Mouse (Mus musculus) ovary, postnatal 14 days (tissue): ENCODE measurements around the gene 2410002F23Rik.
"Not testable (repeated sequence)": the region's sequence is repeated elsewhere in the genome, so short reads cannot be mapped to it uniquely, and the experiment has no call there.

ENCODE experiments used
- DNase-seq: peaks from one replicate; pipeline ENCODE4 v3.0.0; 2022; ENCODE audit warnings: low spot score

The 2410002F23Rik gene

DNA sequence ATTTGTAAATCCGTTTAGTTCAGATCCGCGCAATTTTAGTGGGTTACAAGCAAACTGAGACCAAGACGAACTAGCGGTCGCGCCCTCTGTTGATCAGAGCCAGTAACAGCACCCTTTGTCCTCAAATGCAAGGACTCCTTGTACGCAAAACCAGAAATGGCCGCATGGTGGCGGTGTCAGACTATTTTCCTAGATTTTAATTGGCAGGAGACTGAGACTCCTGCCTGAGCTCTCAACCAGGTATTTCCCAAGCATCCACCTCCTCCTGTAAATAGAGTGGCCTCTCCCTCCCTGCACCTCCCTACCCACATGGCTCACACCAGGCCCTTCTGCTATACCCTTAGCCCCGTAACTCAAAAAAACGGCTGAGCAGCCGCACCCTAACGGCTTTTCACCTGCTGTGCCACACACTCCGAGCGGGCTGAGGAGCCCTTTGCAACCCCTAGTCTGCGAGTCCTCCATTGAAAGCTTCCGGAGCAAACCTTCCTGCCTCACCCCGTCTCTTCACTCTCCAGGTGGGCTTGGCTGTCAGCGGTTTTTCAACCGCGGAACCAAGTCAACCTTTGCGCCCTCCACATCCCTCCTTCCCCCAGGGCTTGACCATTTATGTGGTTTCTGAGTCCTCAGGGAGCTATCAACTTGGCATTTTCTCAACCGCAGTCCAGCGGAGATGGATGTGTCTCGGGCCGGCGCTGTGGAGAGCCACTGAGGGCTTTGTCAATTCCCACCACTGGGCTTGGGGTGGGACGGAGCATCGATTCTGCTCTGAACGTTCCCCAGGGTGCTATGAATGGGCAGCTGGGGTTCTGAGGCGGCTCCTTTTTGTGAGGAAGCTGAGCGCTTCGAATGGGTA lies 16.5 kb downstream of the 2410002F23Rik start:
- peak; percentile 96 for DNase-seq

DNA sequence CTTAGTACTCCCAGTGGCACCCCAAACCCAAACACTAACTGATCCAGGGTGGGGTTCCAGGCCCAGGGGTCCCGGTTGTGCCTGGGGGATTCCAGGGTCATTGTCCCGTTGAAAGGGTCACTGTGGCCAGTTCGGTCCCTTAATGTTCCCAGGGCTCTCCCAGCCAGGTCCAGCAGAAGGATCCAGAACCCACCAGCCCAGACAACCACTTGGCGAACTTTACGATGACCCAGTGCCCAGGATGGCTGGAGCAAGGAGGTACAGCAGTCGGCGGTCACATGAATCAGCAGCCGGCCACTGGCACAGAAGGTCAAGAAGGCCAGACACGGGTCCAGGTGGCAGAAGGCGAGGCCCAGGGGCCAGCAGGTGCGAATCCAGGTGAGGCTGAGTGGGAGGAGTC lies 21.6 kb downstream of the 2410002F23Rik start:
- no peak for DNase-seq

DNA sequence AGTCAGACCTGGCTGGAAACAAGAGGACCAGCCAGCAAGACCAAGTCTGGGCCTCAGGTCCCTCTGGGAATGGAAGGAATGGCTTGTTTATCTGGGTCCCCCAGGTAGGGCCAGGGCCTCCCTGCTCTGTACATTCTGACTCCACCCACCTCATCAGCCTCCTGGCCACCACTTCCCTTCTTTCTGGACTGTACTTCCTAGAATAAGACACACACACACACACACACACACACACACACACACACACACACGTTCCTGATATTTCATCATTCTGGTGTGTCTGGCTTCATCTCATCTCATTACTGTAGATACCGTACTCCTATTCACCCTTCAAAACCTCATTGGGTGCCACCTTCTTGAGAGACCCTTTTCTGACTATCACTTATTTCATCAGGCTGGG lies 22.9 kb downstream of the 2410002F23Rik start:
- DNase-seq = no peak

DNA sequence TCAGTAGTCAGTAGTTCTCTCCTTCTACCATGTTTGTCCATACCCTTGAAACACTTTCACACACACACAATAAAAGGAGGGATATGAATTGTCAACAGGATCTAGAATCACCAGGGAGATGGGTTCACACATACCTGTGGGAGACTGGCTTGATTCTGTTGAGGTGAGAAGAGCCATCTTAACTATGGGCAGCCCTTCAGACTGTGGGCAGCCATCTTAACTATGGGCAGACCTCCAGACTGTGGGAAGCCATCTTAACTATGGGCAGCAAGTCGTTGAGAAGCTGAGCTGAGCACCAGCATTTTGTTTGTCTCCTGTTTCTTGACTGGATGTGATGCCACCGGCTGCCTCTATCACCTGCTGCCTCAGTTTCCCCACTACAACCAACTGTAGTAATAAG lies 24.8 kb downstream of the 2410002F23Rik start:
- no peak for DNase-seq

DNA sequence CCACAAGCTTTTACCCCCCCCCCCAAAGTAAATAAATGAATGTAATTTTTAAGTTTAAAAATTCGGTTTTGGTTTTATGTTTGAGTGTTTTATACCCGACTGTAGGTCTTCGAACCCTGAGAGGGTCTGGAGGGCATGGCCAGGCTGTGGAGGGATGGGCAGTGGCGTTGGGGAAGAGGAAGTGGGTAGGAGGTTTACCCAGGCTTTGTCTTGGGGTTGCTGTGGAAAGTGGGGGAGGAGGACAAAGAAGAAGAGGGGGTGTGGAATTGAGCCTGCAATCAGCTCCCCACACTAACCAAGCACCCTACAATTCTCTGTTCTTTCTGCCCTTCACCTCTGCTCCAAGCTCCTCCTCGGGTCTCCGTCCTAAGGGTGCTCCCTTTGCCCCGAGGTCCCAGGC lies 26.0 kb downstream of the 2410002F23Rik start:
- no peak for DNase-seq

DNA sequence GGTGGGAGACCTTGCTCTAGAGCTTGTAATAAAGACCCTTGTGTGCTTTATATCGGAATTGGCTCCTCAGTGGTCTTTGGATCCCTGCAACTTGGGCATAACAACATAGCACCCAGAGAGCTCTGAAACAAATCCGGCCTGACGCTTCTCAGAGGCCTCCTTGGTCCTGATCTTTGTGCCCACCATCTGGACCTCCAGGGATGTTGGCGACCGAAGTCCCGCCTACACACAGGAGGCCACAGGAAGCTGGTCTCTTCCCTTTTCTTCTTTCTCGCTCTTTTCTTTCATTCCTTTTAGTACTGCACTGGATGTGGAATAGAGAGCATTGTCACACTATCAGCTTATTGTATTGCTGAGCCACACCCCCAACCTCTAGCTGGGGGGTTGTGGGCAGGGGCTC lies 26.9 kb downstream of the 2410002F23Rik start:
- DNase-seq = no peak

DNA sequence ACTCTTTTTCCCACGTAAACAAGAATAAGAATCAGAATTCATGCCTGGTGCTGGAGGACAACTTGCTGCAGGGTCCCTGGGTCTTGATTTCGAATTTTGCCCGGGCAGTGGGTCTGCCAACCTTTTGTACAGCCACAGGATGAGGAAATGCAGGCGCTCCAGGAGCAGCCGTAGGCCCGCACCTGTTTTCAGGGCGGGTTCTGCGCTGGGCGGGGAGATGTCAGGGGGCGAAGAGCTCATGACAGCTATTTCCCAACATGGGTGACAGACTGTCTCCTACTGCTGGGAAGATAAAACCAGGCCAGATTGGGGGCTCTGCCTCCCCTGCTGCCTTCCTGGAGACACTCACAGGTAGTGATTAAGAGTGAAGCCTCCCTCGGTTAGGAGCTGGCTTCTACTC lies 27.6 kb downstream of the 2410002F23Rik start:
- DNase-seq = no peak

DNA sequence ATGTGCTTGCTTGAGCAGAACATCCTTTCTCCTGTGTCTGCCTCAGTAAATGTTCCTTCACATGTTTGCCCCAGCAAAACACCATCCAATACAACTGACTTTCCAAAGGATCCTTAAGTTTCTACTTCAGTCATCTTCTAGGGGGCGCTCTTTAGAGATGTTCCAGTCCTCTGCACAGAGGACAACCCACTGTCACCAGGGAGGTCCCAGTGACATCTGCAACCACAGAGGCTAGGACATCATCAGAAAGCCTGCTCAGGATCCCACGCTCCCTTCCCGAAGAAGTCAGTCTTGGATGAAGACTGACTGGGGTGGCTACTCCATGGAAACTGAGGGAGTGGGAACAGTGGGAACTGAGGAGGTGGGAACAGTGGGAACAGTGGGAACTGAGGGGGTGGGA lies 29.0 kb downstream of the 2410002F23Rik start:
- no peak for DNase-seq

DNA sequence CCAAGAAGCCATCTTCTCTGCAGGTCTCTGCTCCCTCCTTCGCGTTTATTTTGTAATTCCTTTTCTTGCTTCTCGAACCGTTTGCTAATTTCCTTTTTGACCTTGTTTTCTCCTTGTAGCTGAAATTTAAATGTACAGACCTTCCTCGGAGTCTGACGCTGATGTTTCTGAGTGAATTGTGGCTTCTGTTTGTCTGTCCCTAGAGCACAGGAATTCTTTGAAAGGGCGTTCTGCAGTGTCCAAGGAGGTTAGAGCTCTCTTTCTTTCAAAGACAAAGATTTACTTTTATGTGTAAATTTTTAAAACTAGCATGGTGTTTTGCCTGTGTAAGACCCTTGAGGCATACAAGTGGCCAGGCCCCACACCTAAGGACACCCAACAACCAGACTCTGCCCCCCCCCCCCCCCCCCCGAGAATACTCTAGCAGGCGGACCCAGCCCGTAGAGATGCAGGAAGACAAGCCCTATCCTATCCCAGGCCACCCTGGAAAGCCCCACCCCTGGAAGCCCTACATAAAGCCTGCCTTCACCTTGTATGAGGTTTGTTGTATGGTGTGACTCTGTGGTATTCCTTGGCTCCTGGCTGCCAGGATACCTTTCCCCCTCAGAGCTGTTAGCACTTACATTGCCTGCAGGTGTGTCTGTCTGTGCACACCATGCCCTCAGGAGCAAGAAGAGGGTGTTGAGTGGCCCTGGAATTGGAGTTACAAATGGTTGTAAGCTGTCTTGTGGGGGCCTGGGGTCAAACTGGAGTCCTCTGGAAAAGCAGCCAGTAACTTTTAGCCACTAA lies 30.1 kb downstream of the 2410002F23Rik start:
- DNase-seq = no peak

DNA sequence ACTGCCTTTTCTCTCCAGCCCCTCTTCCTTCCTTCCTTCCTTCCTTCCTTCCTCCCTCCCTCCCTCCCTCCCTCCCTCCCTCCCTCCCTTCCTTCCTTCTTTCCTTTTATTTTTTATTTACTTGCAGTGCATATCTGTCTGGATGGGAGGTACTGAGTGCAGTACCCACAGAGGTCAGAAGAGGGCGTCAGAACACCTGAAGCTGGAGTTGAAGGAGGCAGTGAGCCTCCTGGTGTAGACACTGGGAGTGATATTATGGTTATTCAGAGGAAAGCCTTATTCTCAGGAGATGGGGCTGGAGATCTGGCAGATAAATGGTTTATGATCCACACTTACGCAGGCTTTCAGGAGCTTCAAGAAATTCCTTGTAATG lies 30.7 kb downstream of the 2410002F23Rik start:
- DNase-seq = no peak

DNA sequence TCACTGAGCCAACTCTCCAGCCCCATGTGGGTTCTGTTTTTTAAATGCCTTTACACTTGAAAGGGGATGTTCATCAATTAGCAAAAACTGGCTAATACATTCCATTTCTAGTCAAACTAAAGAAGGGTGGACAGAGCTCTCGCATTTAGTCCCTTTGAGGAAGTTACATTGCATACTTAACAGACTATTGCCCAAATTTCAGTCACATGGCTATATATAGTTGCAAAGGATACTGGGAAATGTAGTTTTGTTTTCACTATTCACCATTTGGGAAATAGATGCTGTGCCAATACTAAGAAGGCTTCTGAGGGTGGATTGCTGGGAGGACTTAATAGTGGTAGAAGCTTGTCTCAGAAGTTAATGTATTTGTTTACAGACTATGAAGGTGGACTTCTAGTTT lies 34.4 kb downstream of the 2410002F23Rik start:
- DNase-seq = no peak

DNA sequence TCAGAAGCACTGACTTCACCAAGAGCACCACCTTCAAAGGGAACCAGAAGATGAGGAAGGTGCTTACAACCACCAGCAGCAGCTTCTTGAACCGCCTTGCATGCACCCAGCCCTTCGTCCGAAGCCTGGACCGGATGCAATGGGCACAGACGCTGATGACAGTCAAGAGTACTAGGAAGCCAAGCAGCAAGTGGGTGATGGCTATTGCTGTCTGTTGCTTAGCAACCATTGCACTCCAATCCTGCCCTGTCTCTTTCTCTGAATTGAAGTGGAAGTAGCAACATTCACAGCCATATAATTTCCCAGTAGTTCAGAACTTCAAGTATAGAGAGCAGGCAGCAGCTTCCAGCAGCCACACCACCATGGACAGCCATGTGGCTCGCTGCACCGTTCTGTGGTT lies 35.1 kb downstream of the 2410002F23Rik start:
- DNase-seq = no peak

DNA sequence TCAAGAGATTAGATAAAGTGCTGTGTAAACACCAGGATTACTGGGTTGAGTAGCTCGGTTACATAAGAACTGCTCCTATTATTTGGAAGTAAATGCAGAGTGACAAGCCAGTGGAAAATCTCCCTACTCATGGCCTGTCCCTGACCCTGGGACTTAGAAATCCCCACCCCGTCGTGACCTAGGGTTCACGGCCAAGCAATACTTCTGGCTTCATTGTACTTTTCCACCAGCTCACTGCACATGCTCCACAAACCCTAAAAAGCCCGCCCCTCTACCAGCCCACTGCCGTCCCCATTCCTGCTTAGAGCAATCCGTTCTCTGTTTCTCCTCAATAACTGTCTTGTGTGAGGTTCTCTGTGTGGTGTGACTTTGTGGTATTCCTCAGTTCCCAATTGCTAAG lies 41.2 kb downstream of the 2410002F23Rik start:
- no peak for DNase-seq

DNA sequence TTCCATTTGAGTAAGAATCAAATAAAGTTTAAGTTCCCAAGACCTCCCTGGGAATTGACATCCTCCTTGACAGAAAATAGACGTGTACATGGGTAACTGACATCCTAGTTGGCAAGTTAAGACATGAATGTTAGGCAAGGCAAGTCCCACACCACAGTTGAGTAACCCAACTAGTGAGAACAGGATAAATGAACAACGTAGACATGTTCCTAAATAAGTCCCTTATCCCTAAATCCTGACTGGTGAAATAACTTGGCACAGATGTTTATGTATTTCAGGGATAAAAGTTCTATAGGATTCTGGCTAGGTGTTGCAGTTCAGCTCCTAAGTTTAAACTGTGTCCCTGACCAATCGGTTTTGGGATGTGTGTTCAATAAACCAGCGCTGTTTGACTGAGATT lies 44.5 kb downstream of the 2410002F23Rik start:
- no peak for DNase-seq

DNA sequence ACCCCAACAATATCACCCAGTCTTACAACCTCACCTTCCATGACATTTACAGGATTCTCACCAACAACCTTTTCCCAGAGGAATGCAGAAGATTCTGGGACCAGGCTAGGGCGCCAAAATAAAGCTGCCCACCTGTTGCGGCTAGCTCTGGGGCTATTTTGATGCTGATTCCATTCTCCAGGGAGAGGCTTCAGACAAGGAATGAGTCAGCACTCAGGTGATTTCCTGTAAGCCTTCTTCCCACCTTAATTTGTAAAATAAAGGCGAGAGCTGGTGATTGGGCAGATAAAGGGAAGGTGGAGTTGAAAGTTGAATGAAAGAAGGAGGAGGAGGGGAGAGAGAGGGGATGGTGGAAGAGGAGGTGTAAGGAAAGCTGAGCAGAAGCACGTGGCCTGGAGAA lies 44.9 kb downstream of the 2410002F23Rik start:
- DNase-seq = no peak

DNA sequence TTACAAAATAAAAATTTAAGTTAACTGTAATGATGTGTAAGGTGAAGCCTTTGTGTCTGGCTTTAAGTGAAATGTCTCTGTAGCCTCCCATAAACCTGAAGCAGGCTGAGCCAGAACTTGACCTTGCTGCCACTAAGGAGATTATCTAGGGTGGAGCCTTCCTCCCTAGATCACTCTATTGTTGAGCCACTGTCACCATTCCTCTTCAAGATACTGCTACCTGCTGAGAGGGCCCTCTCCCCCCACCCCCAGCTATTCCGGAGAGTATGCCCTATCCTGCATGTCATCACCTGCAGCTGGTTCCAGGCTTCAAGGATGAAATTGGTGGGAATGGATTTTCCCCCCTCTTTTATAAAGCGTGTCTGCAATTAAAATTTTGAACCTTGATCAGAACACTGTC lies 51.0 kb downstream of the 2410002F23Rik start:
- not testable (repeated sequence) for DNase-seq
